Mouse (Mus musculus) heart, postnatal 0 days (tissue): ENCODE measurements around the gene Atxn1.

ENCODE experiments used
- CTCF ChIP-seq: IDR thresholded peaks from 2 replicates; pipeline ENCODE4 v1.5.1; 2016; ENCODE audit warnings: antibody characterized with exemption, control low read depth, low read depth
- EP300 ChIP-seq: IDR thresholded peaks from 2 replicates; pipeline ENCODE4 v1.6.1; 2016; ENCODE audit warnings: antibody characterized with exemption, low read depth

DNA sequence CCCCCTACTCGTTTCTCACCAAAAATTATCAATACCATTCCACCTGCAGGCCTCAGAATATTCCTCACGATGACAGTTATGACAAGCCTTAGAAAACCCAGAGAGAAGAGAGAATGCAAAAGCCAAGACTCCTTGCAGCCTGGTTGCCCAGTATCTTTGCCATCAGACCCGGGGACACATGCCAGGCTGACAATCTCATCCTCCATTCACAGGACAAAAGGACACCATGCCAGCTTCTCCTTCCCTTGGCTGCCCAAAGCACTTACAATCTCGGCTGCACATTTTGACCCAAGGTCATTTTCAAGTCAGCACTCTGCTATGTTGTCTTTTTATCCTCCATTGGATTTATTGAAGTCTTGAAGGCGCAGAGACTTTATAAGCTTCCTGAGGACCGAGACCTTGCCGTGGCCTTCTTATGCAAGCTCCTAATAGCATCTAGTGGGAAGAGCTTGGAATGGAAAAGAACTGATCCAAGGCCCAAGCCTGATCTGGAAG lies 263.5 kb downstream of the Atxn1 start:
- TF ChIP-seq CTCF: no peak
- no peak for TF ChIP-seq EP300
